Mouse (Mus musculus): ENCODE data around the gene Ccdc24. TPM values are rescaled to one million over a fixed set of nuclear protein-coding genes. Genes with fewer than 3 reads are reported as not detected.

Gene Ccdc24
- polyA plus RNA-seq, 1 experiment from 2014 or later: 2.9 TPM

DNA sequence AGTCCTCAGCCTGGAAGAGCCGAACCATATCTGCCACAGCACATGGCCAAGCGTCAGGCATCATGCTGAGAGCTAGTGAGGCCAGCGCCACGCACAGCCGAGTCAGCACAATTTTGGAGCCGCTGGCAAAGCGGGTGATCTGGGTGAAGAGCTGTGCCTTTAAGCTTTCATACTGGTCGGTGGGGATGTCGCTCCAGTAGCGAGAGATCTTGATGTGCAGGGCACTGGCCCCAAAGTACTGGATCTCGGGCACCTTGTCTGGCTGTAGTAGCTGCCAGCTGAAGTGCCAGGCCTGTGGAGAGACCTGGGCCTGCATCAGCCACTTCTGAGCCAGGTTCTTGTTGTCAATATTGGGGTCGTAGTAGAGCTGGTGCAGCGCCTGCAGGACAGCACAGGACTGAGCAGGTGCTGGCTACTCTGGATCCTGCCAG, 39.8 kb upstream of the Ccdc24 start:
- 94% methylated on average over 13 of the region's 13 CpGs for WGBS
- Histone ChIP-seq H3K4me1 (peaks cover 71% of the 10 kb centered on the region), H3K9me3 (replicated peaks) (no peaks in the 10 kb centered on the region), H3K36me3 (peaks cover 20% of the 10 kb centered on the region), H3K4me2 (replicated peaks) (peak overlapping the region; percentile 98; the same call in 1 of the 2 replicates), H3K4me3 (no peak overlapping the region), H3K27me3 (no peaks in the 10 kb centered on the region), H3K9ac (no peak overlapping the region), H3K27ac (no peak overlapping the region)
- ATAC-seq (ENCODE audit: low FRiP score): no peak

DNA sequence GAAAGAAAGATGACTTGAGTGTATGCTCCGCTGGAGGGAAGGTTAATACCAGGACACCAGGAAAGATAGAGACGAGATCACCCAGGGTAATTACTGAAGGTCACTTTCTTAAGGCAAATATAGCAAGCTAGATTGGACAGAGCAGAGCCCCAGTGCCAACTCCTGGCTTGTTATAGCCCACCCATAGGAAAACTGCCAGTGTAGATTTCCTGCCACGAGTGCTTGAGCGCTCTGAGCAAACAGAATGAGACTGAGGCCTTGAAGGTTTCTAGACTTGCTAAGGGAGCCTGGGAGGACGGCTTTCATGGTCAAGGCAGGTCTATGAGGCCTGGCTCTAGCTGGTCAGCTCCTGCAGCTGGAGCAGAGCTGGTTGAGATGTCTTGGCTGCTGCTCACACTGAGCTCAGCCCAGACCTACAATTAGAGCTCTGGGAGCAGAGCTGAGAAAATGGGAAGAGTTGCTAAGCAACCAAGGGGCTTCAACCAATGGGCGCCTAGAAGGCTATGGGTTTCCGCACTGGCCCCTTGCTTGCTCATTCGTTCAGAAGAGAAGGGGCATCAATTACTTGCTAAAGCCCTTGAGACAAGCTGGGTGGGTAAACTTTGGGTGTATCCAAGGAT, 36.6 kb upstream of the Ccdc24 start:
- Histone ChIP-seq H3K9ac (peak overlapping the region; percentile 23), H3K4me2 (replicated peaks) (peak overlapping the region; percentile 47), H3K36me3 (peaks cover 47% of the 10 kb centered on the region), H3K27ac (peak overlapping the region; percentile 85), H3K9me3 (replicated peaks) (no peaks in the 10 kb centered on the region), H3K27me3 (no peaks in the 10 kb centered on the region), H3K4me3 (peak overlapping the region; percentile 5; the same call in 1 of the 2 replicates), H3K4me1 (peaks cover 60% of the 10 kb centered on the region)
- WGBS: 57% methylated on average over 8 of the region's 8 CpGs
- peak; percentile 82 for ATAC-seq (ENCODE audit: low FRiP score)

DNA sequence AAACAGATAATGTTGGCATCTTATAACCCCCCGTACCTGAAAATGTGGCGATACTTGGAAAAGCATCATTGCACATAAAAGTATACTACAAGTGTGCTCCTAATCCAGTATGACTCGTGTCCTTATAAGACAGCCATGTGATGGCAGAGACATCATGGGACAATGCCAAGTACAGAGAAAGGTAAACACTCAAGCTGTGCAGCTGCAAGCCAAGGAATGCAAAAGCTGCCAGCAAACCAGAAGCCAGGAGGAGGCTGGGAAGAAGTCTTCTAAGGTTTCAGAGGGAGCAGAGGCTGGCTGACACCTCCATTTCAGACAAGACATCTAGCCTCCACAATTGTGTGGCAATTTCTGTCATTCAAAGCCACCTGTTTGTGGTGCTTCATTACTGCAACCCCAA, 33.8 kb upstream of the Ccdc24 start:
- ATAC-seq (ENCODE audit: low FRiP score): no peak
- Histone ChIP-seq H3K4me1 (peaks cover 37% of the 10 kb centered on the region), H3K9me3 (replicated peaks) (no peaks in the 10 kb centered on the region), H3K4me2 (replicated peaks) (no peak overlapping the region), H3K4me3 (no peak overlapping the region), H3K27ac (no peak overlapping the region), H3K36me3 (peaks cover 65% of the 10 kb centered on the region), H3K9ac (no peak overlapping the region), H3K27me3 (no peaks in the 10 kb centered on the region)
- 91% methylated on average over 3 of the region's 3 CpGs for WGBS

DNA sequence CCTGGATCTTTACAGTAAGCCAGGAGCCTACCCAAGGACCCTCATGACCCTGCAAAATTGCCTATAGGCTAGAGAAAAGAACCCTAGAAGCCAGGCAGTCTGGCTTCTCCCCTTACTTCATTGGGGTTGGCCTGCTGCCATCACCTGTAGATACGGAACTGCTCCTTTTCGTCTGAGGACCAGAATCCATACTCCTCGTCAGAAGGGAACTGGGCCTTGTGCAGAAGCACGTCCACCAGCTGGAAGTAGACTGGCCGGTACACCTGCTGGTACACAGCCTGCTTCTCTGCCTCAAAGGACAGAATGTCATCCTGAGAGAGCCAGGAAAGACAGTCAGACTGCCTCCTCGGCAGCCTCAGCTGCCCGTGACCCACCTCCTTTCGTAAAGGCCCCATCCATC, 32.4 kb upstream of the Ccdc24 start:
- 95% methylated on average over 8 of the region's 8 CpGs for WGBS
- Histone ChIP-seq H3K4me2 (replicated peaks) (no peak overlapping the region), H3K36me3 (peaks cover 71% of the 10 kb centered on the region), H3K27me3 (no peaks in the 10 kb centered on the region), H3K9ac (no peak overlapping the region), H3K4me3 (no peak overlapping the region), H3K27ac (no peak overlapping the region), H3K4me1 (peaks cover 23% of the 10 kb centered on the region), H3K9me3 (replicated peaks) (no peaks in the 10 kb centered on the region)
- ATAC-seq (ENCODE audit: low FRiP score): no peak

DNA sequence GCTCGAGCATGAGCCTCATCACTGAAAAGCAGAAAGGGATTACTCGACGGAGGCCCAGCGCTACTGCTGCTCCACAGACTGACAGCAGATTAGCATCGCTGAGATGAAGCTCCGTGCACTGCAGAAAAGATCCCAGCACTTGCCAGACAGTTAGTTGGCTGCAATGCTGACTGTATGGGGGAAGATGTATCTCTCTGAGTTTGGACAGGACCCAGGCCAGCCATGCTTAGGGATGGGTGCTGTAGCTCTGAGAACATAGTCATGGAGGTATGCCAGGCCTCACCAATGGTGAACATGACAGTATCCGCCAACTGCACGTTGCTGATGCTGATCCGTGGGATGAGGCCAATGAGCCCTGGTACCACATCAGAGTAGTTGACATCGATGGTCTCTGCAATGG, 31.7 kb upstream of the Ccdc24 start:
- ATAC-seq (ENCODE audit: low FRiP score): no peak
- Histone ChIP-seq H3K36me3 (peaks cover 75% of the 10 kb centered on the region), H3K27ac (no peak overlapping the region), H3K9me3 (replicated peaks) (no peaks in the 10 kb centered on the region), H3K4me1 (peaks cover 16% of the 10 kb centered on the region), H3K9ac (no peak overlapping the region), H3K4me2 (replicated peaks) (no peak overlapping the region), H3K27me3 (no peaks in the 10 kb centered on the region), H3K4me3 (no peak overlapping the region)
- 92% methylated on average over 10 of the region's 10 CpGs for WGBS

DNA sequence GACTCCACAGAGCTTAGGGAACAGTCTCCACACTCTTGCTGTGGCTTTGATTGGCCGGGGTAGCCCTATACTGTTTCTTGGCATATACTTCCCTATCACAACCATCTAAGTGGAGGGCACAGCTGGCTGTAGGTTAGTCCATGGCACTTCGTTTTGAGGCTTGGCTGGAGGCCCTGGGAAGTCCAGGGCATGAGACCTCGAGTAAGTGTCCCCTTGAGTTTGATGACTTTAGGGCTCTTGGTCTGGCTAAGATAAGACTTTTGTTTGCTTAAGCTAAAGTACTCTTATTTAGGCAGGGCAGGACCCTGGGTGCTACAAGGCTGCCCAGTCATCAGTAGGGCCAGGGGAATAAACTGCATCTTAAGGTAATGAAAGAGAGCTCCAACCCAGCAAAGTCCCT, 25.8 kb upstream of the Ccdc24 start:
- 85% methylated on average over 3 of the region's 3 CpGs for WGBS
- H3K27me3 ChIP-seq: no peaks in the 10 kb centered on the region
- H3K4me2 ChIP-seq (replicated peaks): no peak overlapping the region
- H3K9me3 ChIP-seq (replicated peaks): no peaks in the 10 kb centered on the region
- peaks cover 94% of the 10 kb centered on the region for H3K36me3 ChIP-seq
- H3K27ac ChIP-seq: no peak overlapping the region
- ATAC-seq (ENCODE audit: low FRiP score): no peak
- no peaks in the 10 kb centered on the region for H3K4me1 ChIP-seq
- no peak overlapping the region for H3K9ac ChIP-seq
- no peak overlapping the region for H3K4me3 ChIP-seq

DNA sequence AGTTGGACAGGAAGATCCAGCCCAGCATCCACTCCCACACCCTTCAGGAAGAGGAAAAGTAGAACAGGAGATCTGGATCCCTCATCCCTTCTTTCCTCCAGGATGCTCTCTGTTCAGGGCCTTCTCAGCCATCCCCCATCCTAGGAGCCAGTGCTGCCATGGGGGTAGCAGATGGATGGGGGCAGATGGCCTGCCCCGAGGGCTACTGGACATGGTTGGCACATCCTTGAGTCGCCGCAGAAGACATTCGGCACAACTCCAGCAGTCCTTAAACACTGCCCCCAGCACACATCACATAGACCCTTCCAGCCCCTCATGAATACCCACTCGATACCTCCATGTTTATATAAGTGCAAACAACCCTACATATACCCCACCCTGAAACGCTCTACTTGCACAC, 23.7 kb upstream of the Ccdc24 start:
- H3K27ac ChIP-seq: no peak overlapping the region
- H3K36me3 ChIP-seq: peaks cover 74% of the 10 kb centered on the region
- ATAC-seq (ENCODE audit: low FRiP score): no peak
- no peak overlapping the region for H3K4me3 ChIP-seq
- peaks cover 8% of the 10 kb centered on the region for H3K4me1 ChIP-seq
- H3K27me3 ChIP-seq: no peaks in the 10 kb centered on the region
- H3K9me3 ChIP-seq (replicated peaks): no peaks in the 10 kb centered on the region
- H3K9ac ChIP-seq: no peak overlapping the region
- no peak overlapping the region for H3K4me2 ChIP-seq (replicated peaks)
- 93% methylated on average over 6 of the region's 6 CpGs for WGBS

DNA sequence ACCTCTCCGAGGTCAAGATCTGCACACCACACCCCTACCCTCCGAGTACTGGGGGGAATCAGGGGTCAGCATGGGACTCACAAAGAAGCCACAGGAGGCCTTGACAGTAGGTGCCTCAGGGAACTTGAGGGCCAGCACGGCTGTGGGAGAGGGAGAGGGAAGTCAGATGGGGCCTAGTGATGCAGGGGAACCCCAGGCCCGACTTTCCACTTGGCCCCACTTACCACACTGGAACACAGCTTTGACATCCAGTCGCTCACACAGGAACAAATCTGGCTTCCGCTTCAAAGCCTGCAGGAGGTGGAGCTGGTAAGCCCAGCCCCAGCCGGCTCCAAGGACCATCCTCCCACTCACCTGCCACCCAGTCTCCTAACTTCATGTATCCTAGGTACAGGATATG, 23.0 kb upstream of the Ccdc24 start:
- no peak overlapping the region for H3K4me2 ChIP-seq (replicated peaks)
- H3K4me3 ChIP-seq: no peak overlapping the region
- H3K27me3 ChIP-seq: no peaks in the 10 kb centered on the region
- H3K27ac ChIP-seq: no peak overlapping the region
- H3K36me3 ChIP-seq: peaks cover 67% of the 10 kb centered on the region
- H3K9me3 ChIP-seq (replicated peaks): no peaks in the 10 kb centered on the region
- 82% methylated on average over 7 of the region's 7 CpGs for WGBS
- H3K9ac ChIP-seq: no peak overlapping the region
- H3K4me1 ChIP-seq: peaks cover 11% of the 10 kb centered on the region
- ATAC-seq (ENCODE audit: low FRiP score): no peak

DNA sequence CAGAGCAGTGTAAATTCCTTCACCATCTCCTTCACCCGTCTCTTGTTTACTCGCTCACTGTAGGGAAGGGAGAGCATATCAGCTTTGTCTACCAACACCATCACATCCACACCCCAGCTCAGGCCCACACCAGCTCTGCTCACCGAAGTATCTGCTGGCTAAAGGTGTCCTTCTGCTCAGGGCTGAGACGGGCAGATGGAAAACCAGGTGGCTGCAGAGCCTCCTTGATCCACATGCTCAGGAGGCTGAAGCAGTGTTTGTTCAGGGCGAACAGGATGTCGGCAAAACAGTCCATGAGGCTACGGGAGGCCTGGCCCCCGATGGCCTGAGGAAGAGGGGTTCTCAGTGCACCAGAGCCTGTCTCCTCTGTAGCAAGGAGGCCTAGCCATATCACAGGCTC, 22.2 kb upstream of the Ccdc24 start:
- Histone ChIP-seq H3K27me3 (no peaks in the 10 kb centered on the region), H3K4me1 (peaks cover 11% of the 10 kb centered on the region), H3K4me3 (no peak overlapping the region), H3K9me3 (replicated peaks) (no peaks in the 10 kb centered on the region), H3K4me2 (replicated peaks) (no peak overlapping the region), H3K36me3 (peaks cover 66% of the 10 kb centered on the region), H3K9ac (no peak overlapping the region), H3K27ac (no peak overlapping the region)
- ATAC-seq (ENCODE audit: low FRiP score): no peak
- 91% methylated on average over 8 of the region's 8 CpGs for WGBS

DNA sequence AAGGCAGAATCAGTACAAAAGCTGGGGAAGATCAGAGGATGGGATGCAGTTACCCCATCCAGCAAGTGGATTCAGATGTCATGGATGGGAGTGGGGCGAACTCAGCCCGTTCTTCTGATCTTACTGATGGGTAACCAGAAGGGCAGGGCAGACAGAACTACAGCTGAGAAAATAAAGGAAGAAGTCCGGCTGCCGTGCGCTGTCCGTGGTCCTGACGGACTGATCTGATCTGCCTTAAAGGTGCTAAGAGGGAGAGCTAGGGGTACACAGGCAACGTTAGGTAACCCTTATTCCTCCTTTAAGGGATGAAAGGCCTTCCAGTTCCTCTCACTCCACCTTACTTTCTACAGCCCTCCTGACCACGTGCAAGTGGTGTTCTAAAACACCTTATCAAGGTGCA, 21.0 kb upstream of the Ccdc24 start:
- H3K36me3 ChIP-seq: peaks cover 61% of the 10 kb centered on the region
- no peak overlapping the region for H3K27ac ChIP-seq
- no peaks in the 10 kb centered on the region for H3K27me3 ChIP-seq
- ATAC-seq (ENCODE audit: low FRiP score): no peak
- no peaks in the 10 kb centered on the region for H3K9me3 ChIP-seq (replicated peaks)
- no peak overlapping the region for H3K9ac ChIP-seq
- no peak overlapping the region for H3K4me2 ChIP-seq (replicated peaks)
- no peak overlapping the region for H3K4me3 ChIP-seq
- H3K4me1 ChIP-seq: peaks cover 11% of the 10 kb centered on the region
- WGBS: 24% methylated on average over 9 of the region's 9 CpGs

DNA sequence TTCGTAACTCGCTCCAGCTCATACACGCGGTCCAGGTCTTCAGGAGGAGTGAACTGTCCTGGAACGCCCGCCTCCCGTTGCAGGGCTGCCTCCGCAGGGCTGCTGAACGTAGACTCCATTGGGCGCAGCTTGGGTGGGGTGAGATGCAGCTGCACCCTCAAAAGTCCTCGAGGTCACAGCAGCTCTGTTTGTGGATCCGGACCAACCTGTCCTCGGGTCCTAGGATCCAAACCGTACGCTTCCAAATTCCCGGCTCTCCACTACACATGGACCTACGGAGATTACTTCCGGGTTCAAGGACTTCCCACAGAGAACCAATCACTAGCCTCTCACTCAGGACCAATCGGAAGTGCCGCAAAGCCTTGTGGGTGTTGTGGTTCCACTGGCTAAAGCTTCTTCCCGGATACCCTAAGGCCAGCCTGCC, 19.4 kb upstream of the Ccdc24 start, which contains the start of gene Dph2:
Gene Dph2 (minus strand): TSS at position 295 of the 424 bp plus-strand sequence.
- Histone ChIP-seq H3K9me3 (replicated peaks) (no peaks in the 10 kb centered on the region), H3K4me2 (replicated peaks) (peak within 1 kb of the TSS; percentile 78), H3K9ac (peak within 1 kb of the TSS; percentile 55), H3K27me3 (no peaks in the 10 kb centered on the region), H3K4me3 (peak within 1 kb of the TSS; percentile 59), H3K27ac (no peak within 1 kb of the TSS), H3K4me1 (peaks cover 14% of the 10 kb centered on the region), H3K36me3 (peaks cover 45% of the 10 kb centered on the region)
- under 1% methylated on average over 21 of the region's 21 CpGs for whole genome bisulfite sequencing
- ATAC-seq (ENCODE audit: low FRiP score): peak; percentile 84

DNA sequence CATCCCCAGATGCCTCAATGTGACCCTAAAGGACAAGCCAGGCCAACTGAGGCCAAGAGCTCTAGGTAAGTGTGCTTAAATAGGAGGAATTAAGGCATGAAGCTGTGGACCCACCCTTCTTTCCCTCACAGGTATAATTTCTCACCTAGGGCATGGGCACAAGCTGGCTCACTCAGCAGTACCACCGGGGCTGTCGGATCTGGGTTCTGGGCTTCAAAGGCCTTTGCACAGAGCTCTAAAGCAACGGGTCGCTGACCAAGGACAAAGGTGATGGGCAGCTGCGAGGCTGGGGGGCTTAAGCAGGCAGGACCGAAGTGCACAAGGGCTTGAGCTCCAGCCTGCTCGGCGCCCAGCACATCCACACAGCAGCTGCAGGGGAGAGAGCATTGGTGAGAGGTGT, 18.4 kb upstream of the Ccdc24 start:
- H3K4me3 ChIP-seq: peak overlapping the region; percentile 59
- H3K27me3 ChIP-seq: no peaks in the 10 kb centered on the region
- no peaks in the 10 kb centered on the region for H3K9me3 ChIP-seq (replicated peaks)
- peak overlapping the region; percentile 78 for H3K4me2 ChIP-seq (replicated peaks)
- peaks cover 37% of the 10 kb centered on the region for H3K36me3 ChIP-seq
- H3K9ac ChIP-seq: no peak overlapping the region
- ATAC-seq (ENCODE audit: low FRiP score): no peak
- no peak overlapping the region for H3K27ac ChIP-seq
- peaks cover 24% of the 10 kb centered on the region for H3K4me1 ChIP-seq
- WGBS: 72% methylated on average over 8 of the region's 8 CpGs

DNA sequence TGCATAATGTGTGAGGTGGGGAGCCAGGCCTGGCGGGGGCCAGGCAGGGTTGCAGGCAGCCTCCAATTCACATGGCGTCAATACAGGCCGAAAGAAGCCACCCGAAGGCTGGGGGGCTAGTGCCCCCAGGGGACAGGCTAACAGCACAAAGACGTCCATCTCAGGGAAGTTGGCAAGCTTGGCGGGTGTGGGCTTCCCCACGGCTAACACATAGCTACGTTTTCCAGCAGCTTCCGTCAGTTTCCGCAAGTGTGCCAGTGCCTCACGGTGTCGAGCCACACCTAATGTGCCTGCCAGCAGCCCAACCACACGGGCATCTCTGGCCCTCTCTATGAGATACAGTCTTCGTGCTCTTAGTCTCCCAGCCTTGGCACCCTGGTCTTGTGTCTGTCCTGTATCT, 17.7 kb upstream of the Ccdc24 start:
- no peak overlapping the region for H3K9ac ChIP-seq
- H3K9me3 ChIP-seq (replicated peaks): no peaks in the 10 kb centered on the region
- H3K36me3 ChIP-seq: peaks cover 37% of the 10 kb centered on the region
- no peak overlapping the region for H3K4me3 ChIP-seq
- no peak overlapping the region for H3K27ac ChIP-seq
- no peaks in the 10 kb centered on the region for H3K27me3 ChIP-seq
- H3K4me2 ChIP-seq (replicated peaks): no peak overlapping the region
- no peak for ATAC-seq (ENCODE audit: low FRiP score)
- H3K4me1 ChIP-seq: peaks cover 26% of the 10 kb centered on the region
- 93% methylated on average over 14 of the region's 14 CpGs for WGBS

Data from hindbrain, embryonic 12.5 days (tissue).